Mouse (Mus musculus) effector memory CD4-positive, alpha-beta T cell, adult 7 months (primary cell): Measurements from ENCODE around the gene Mrpl4. TPM values are rescaled to one million over a fixed set of nuclear protein-coding genes. Genes with fewer than 3 reads are reported as not detected.

Source experiments
- polyA plus RNA-seq: library from polyadenylated mRNA; unstranded; fragments of 100-300 nt; shearing (Covaris generic); gene quantifications from one replicate; pipeline ENCODE4 v1.2.1, GENCODE M21; 2017

The Mrpl4 gene
- 101 TPM for polyA plus RNA-seq

GRCm38 (mm10) chr9:21002627-21003551 lies at the start of gene Mrpl4:
Gene Mrpl4 (plus strand): TSS chr9:21002738.

DNA sequence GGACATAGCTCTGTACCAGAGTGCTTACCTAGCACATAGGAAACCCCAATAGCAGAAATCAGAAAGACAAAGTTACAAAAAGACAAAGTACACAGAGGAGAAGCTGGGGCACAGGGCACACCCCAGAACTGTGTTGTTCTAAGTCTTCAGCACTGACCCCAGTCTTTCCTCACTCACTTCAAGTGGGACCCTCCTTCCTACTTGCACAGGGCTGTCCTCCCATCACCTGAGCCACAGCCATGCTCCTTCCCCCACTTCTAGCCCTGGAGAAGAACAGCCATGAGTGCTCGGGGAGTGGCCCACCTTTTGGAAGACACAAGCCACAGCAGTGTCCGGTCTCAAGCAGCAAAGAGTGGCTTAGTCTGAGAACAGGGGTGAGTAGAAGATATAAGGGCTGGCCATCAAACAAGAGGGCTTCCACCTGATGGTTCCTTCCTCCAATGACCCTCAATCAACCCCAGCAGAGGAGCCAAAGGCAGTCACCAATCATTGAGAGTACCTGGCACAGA lies 43.1 kb upstream of the Mrpl4 start, which contains the start of gene Dnmt1:
TSS of gene Dnmt1 (minus strand) at position 459 of the 509 bp plus-strand sequence.

GRCm38 (mm10) chr9:20976216-20976960 lies 26.1 kb upstream of the Mrpl4 start, which contains the start of gene S1pr2:
Gene S1pr2 (minus strand): TSS chr9:20976781.

DNA sequence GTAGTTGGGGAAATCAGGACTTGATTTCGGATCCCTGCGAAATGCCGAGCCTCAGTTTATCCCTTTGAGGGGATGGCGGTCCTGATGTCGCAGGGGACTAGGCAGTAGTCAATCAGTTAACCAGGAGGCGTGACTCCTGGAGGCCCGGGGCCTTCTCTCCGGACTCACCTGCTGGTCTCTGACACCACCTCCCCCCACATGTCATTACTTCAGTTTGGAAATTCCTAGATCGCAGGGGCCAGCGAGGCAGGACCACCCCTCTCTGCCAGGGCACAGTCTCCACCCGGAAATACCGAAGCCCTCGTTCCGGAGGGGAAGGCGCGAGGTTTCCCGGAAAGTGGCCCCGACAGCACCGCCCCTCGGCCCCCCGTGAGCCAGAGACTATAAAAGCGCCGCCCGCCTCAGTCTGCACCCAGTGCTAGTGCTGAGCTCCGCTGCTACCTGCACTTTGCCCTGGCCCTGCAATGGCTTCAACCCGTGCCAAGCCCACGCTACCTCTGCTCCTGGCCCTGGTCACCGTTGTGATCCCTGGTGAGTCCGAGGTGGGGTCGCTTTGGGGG lies 13.1 kb downstream of the Mrpl4 start, which contains the start of gene Icam1:
TSS of gene Icam1 (plus strand) at position 415 of the 560 bp plus-strand sequence.

GRCm38 (mm10) chr9:21029291-21030054 lies 26.9 kb downstream of the Mrpl4 start, which contains the start of gene Icam4:
Gene Icam4 (plus strand): TSS chr9:21029373.

GRCm38 (mm10) chr9:21031896-21032351 lies 29.4 kb downstream of the Mrpl4 start, which contains the start of gene Icam5:
Gene Icam5 (plus strand): TSS chr9:21032073.

Other genes starting within 250 kb of the Mrpl4 start
- gene Col5a3, start 187.7 kb upstream of the Mrpl4 start, polyA plus RNA-seq, result not detected
- gene Rdh8, start 184.2 kb upstream of the Mrpl4 start, polyA plus RNA-seq, result not detected
- gene A230050P20Rik, start 134.1 kb upstream of the Mrpl4 start, polyA plus RNA-seq, result 33.1 TPM
- gene Angptl6, start 123.0 kb upstream of the Mrpl4 start, polyA plus RNA-seq, result 1.1 TPM
- 97.3 TPM for gene Ppan, start 114.6 kb upstream of the Mrpl4 start, polyA plus RNA-seq
- gene Eif3g, start 104.1 kb upstream of the Mrpl4 start, polyA plus RNA-seq, result 332 TPM
- 67.8 TPM for gene Dnmt1, start 42.9 kb upstream of the Mrpl4 start, polyA plus RNA-seq
- gene S1pr2, start 26.0 kb upstream of the Mrpl4 start, polyA plus RNA-seq, result 10.3 TPM
- 268 TPM for gene Icam1, start 13.2 kb downstream of the Mrpl4 start, polyA plus RNA-seq
- 1.4 TPM for gene Icam4, start 26.6 kb downstream of the Mrpl4 start, polyA plus RNA-seq
- gene Icam5, start 29.3 kb downstream of the Mrpl4 start, polyA plus RNA-seq, result not detected
- 0.73 TPM for gene Zglp1, start 64.4 kb downstream of the Mrpl4 start, polyA plus RNA-seq
- gene Gm49373, start 70.4 kb downstream of the Mrpl4 start, polyA plus RNA-seq, result not detected
- gene Fdx1l, start 70.9 kb downstream of the Mrpl4 start, polyA plus RNA-seq, result 47.1 TPM
- gene Gm38431, start 89.3 kb downstream of the Mrpl4 start, polyA plus RNA-seq, result 6.2 TPM
- gene Raver1, start 89.3 kb downstream of the Mrpl4 start, polyA plus RNA-seq, result 53.3 TPM
- 65.3 TPM for gene Tyk2, start 128.5 kb downstream of the Mrpl4 start, polyA plus RNA-seq
- gene Cdc37, start 147.2 kb downstream of the Mrpl4 start, polyA plus RNA-seq, result 320 TPM
- 3.4 TPM for gene Pde4a, start 163.0 kb downstream of the Mrpl4 start, polyA plus RNA-seq
- gene Keap1, start 236.6 kb downstream of the Mrpl4 start, polyA plus RNA-seq, result 22.5 TPM
- gene S1pr5, start 245.7 kb downstream of the Mrpl4 start, polyA plus RNA-seq, result 2.5 TPM